Mouse (Mus musculus) neural tube, embryonic 14.5 days (tissue): ENCODE results near the gene Fbxw7. TPM values are rescaled to one million over a fixed set of nuclear protein-coding genes. Genes with fewer than 3 reads are reported as not detected.

Experiments
- ATAC-seq: fragments of 200-750 bp; cut with Nextera tagmentation; 2 replicates; pipeline ENCODE4 v1.8.0; 2017; ENCODE audit warnings: low read depth, mild to moderate bottlenecking, moderate TSS enrichment, moderate library complexity
- H3K27ac ChIP-seq: fragments of 300-500 bp; sonication (generic); 2 replicates; pipeline ENCODE4 v1.5.1; 2014; ENCODE audit warnings: low read depth, mild to moderate bottlenecking, control low read depth, low read length, moderate library complexity, mixed read lengths
- H3K27me3 ChIP-seq: fragments of 300-500 bp; sonication (generic); 2 replicates; pipeline ENCODE4 v1.6.1; 2014; ENCODE audit warnings: low read length; ENCODE audit not compliant: control insufficient read depth, insufficient read depth
- H3K36me3 ChIP-seq: fragments of 300-500 bp; sonication (generic); 2 replicates; pipeline ENCODE4 v1.6.1; 2014; ENCODE audit warnings: low read length, mixed read lengths; ENCODE audit not compliant: control insufficient read depth, insufficient read depth
- H3K4me1 ChIP-seq: fragments of 300-500 bp; sonication (generic); 2 replicates; pipeline ENCODE4 v1.6.1; 2014; ENCODE audit warnings: low read length; ENCODE audit not compliant: control insufficient read depth, insufficient read depth
- H3K4me2 ChIP-seq: fragments of 300-500 bp; sonication (generic); 2 replicates; pipeline ENCODE4 v1.6.1; 2014; ENCODE audit warnings: mild to moderate bottlenecking, low read depth, low read length, control low read depth
- H3K4me3 ChIP-seq: fragments of 300-500 bp; sonication (generic); 2 replicates; pipeline ENCODE4 v1.5.1; 2014; ENCODE audit warnings: low read depth, low read length, control low read depth, mixed read lengths
- H3K9ac ChIP-seq: fragments of 300-500 bp; sonication (generic); replicated peaks from 2 replicates; pipeline ENCODE4 v1.6.1; 2014; ENCODE audit warnings: low read depth, mild to moderate bottlenecking, control low read depth, low read length, mixed read lengths
- H3K9me3 ChIP-seq: fragments of 300-500 bp; sonication (generic); 2 replicates; pipeline ENCODE4 v1.6.1; 2016; ENCODE audit warnings: low read length; ENCODE audit not compliant: control insufficient read depth
- WGBS: fragments of 180-500 bp; shearing (Covaris S2); extraction: QIAGEN DNeasy Blood & Tissue Kit; methylation state at CpG from one replicate; pipeline ENCODE4 v1.1.7; 2014; 5-methylcytosine and 5-hydroxymethylcytosine counted together
- polyA plus RNA-seq: library from polyadenylated mRNA; unstranded; fragments of >200 nt; fragmentation: Nextera tagmentation; extraction: Ambion mirVana; gene quantifications from 2 replicates; pipeline ENCODE4 v1.2.1, GENCODE M21; 2014

The Fbxw7 gene
- polyA plus RNA-seq, 1 experiment from 2014 or later: 62.8 TPM

DNA sequence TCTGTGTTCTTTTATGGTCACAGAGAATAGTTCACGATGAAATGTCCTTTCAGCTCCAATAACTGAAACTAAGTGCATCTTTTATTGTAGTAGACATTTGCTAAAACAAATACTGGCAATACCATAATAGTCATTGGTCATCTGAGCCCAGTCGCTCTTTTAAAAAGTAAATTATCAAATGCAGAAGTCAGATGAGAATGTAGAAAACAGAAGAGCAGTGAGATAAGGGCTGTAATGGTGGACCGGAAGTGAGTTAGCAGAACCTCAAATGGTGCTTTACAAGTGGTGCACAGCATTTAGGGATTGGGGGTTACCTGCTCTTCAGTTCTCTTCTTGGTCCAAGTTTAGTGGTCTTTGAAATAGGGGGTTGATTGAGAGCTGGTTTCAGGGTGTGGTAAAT lies 129.9 kb downstream of the Fbxw7 start:
- Histone ChIP-seq H3K4me2 (no peak overlapping the region), H3K9ac (no peak overlapping the region), H3K36me3 (no peaks in the 10 kb centered on the region), H3K4me3 (no peak overlapping the region), H3K27me3 (no peaks in the 10 kb centered on the region), H3K4me1 (no peaks in the 10 kb centered on the region), H3K27ac (no peak overlapping the region), H3K9me3 (no peaks in the 10 kb centered on the region)
- ATAC-seq: no peak
- WGBS: 95% methylated on average over 3 of the region's 3 CpGs

DNA sequence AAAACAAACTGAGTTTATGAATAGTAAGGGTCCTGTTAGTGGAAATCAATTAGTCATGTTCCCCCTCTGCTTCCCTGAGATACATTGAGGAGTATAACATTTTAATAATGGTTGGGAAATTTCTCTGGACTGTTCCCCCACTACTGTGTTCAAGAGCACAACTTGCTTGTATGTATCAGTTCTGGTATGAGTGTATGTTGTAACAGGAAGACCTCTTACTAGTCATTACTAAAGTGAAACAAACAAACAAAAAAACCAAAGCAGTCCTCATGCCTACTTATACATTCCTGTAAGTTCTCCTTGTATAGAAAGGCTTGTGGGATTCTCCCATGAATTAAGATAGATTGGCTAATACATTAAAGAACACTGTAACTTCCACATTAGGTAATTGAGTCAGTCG lies 131.3 kb downstream of the Fbxw7 start:
- Histone ChIP-seq H3K36me3 (no peaks in the 10 kb centered on the region), H3K4me1 (no peaks in the 10 kb centered on the region; the same call in 1 of the 2 replicates), H3K9me3 (no peaks in the 10 kb centered on the region), H3K27me3 (no peaks in the 10 kb centered on the region), H3K4me2 (no peak overlapping the region), H3K9ac (no peak overlapping the region), H3K4me3 (no peak overlapping the region), H3K27ac (no peak overlapping the region)
- no peak for ATAC-seq
- 86% methylated on average over 1 of the region's 1 CpGs for WGBS

DNA sequence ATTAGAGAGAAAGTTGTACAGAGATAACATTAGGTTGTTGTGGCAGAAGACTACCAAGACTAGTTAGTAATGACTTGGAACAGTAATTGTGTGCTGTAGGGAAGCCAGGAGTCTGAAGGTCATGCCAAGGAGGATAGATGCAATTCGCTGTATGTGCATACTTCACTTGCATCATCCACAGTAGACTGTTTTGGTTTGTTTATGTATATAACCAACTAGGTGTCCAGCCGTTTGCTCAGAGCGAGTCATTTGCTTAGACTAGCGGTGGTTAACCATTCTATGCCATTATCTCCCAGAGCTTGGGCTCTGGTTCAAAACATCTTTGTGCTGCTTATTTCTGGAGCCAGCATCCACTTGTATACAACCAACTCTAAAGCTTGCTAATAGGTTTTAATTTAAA lies 134.3 kb downstream of the Fbxw7 start:
- no peaks in the 10 kb centered on the region for H3K36me3 ChIP-seq
- H3K4me3 ChIP-seq: no peak overlapping the region
- H3K9me3 ChIP-seq: no peaks in the 10 kb centered on the region
- ATAC-seq: no peak
- H3K4me1 ChIP-seq: peaks cover 6% of the 10 kb centered on the region; the same call in 1 of the 2 replicates
- H3K9ac ChIP-seq: no peak overlapping the region
- H3K27ac ChIP-seq: no peak overlapping the region
- H3K27me3 ChIP-seq: no peaks in the 10 kb centered on the region
- no peak overlapping the region for H3K4me2 ChIP-seq
- 92% methylated on average over 4 of the region's 4 CpGs for WGBS

DNA sequence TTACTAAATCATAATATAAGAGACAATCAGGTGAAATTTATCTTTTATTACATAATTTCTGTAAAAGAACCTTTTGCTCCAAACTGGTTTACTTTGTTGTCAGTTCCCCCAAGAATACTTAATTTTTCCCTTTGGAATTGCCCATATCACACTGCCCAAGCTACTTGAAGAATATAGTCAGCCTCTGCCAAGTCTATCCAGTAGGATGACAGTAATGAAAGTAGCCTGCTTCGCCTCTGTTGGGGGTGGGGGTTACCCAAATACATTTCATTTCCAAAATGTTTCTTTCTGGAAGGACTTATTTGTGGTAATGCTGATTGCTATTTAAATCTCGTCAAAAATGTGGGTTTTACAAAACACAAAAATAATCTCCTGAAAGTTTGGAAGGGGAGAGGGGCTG lies 136.6 kb downstream of the Fbxw7 start:
- H3K27me3 ChIP-seq: no peaks in the 10 kb centered on the region
- 22% methylated on average over 2 of the region's 2 CpGs for WGBS
- H3K4me2 ChIP-seq: peak overlapping the region; percentile 62
- H3K4me3 ChIP-seq: peak overlapping the region; percentile 56
- ATAC-seq: peak; percentile 52; the same call in 1 of the 2 replicates
- no peaks in the 10 kb centered on the region for H3K36me3 ChIP-seq
- peak overlapping the region; percentile 55 for H3K9ac ChIP-seq
- peak overlapping the region; percentile 89 for H3K27ac ChIP-seq
- H3K4me1 ChIP-seq: peaks cover 6% of the 10 kb centered on the region; the same call in 1 of the 2 replicates
- no peaks in the 10 kb centered on the region for H3K9me3 ChIP-seq

DNA sequence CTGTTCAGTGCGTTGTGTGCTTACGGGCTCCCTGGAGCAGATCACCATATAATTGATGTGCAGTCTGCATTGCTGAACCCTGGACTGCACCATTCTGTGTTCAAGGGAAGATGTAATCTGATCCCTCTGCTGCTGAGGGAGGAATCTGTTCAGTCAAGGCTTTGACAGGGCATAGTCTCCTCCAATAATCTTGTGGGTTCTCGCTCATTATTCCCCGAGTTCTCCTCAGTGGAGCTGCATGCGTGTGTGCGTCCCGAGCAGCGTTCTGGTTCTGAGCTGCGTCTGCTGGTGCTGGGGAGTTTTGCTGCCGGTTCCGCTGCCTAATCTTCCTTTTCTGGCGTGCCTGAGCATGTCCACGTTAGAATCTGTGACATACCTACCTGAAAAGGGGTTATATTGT lies 137.1 kb downstream of the Fbxw7 start:
- H3K9me3 ChIP-seq: no peaks in the 10 kb centered on the region
- peak overlapping the region; percentile 55 for H3K9ac ChIP-seq
- H3K4me1 ChIP-seq: peaks cover 6% of the 10 kb centered on the region; the same call in 1 of the 2 replicates
- peak overlapping the region; percentile 62 for H3K4me2 ChIP-seq
- no peaks in the 10 kb centered on the region for H3K36me3 ChIP-seq
- peak; percentile 97 for ATAC-seq
- WGBS: 3% methylated on average over 13 of the region's 13 CpGs
- peak overlapping the region; percentile 89 for H3K27ac ChIP-seq
- H3K4me3 ChIP-seq: peak overlapping the region; percentile 56
- no peaks in the 10 kb centered on the region for H3K27me3 ChIP-seq

DNA sequence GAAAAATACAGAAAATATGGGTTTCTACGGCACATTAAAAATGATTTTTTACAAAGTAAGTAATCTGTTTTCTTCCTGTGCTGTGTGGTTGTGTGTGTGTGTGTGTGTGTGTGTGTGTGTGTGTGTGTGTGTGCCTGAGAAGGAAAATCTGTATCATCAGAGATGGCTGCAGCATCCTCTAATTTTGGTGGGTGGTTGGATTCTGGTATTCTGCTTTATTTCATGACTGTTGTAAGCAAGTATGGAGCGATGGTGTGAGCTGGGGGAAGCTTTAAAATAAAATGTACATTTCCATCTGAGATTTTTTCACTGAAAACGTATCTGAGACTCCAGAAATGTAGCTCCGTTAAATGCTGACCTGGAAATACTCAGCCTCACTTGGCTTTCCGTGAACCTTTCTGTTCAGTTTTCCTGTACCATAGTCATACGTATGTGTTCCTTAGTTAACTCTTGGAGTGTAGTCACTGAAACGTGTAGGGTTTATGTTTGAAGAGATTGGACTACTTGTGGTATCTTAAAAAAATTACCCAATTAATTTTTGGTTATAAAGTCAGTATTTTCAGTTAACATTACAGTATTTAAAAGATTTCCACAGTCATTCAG lies 137.6 kb downstream of the Fbxw7 start:
- peak; percentile 44; the same call in 1 of the 2 replicates for ATAC-seq
- no peaks in the 10 kb centered on the region for H3K36me3 ChIP-seq
- H3K4me1 ChIP-seq: peaks cover 6% of the 10 kb centered on the region; the same call in 1 of the 2 replicates
- H3K27me3 ChIP-seq: no peaks in the 10 kb centered on the region
- H3K4me3 ChIP-seq: peak overlapping the region; percentile 56
- H3K9me3 ChIP-seq: no peaks in the 10 kb centered on the region
- peak overlapping the region; percentile 55 for H3K9ac ChIP-seq
- H3K27ac ChIP-seq: peak overlapping the region; percentile 89
- 52% methylated on average over 7 of the region's 7 CpGs for WGBS
- H3K4me2 ChIP-seq: peak overlapping the region; percentile 62

DNA sequence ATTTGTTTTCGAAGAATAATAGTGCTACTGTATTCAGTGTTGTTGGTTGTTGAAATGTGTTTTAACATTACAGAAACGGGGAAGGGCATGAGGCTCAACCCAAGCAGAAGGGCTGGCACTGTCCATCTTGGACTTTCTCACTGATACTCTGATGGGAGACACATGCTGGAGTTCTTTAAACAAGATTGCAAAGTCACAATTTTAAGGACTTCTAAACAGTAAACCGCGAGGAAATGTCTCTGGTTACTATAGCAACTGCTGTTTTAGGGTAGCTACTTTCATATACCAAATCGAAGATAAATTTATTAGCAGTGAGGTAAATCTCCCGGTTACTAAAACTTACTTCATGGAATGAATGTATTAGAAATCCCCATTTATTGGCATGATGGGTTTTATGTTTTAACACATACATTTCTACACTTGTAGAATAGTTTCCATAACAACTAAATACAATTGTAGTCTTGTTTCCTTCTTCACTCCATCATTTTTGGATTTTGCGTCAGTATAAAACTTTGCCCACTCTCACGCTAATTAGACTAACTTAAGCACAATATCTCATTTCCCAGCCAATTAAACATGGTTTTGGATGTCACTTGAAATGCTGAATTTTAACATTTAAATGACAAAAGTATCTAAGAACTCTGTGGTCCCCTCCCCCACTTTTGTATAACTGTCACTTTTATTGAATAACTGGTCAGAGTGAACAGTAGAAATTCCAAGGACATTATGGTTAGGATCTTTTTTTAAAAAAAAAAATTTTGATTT lies 140.1 kb downstream of the Fbxw7 start:
- H3K27ac ChIP-seq: no peak overlapping the region
- no peak overlapping the region for H3K4me3 ChIP-seq
- peaks cover 6% of the 10 kb centered on the region; the same call in 1 of the 2 replicates for H3K4me1 ChIP-seq
- no peaks in the 10 kb centered on the region for H3K9me3 ChIP-seq
- no peak overlapping the region for H3K9ac ChIP-seq
- ATAC-seq: no peak
- no peak overlapping the region; the same call in 1 of the 2 replicates for H3K4me2 ChIP-seq
- WGBS: 61% methylated on average over 8 of the region's 8 CpGs
- H3K36me3 ChIP-seq: no peaks in the 10 kb centered on the region
- no peaks in the 10 kb centered on the region for H3K27me3 ChIP-seq

DNA sequence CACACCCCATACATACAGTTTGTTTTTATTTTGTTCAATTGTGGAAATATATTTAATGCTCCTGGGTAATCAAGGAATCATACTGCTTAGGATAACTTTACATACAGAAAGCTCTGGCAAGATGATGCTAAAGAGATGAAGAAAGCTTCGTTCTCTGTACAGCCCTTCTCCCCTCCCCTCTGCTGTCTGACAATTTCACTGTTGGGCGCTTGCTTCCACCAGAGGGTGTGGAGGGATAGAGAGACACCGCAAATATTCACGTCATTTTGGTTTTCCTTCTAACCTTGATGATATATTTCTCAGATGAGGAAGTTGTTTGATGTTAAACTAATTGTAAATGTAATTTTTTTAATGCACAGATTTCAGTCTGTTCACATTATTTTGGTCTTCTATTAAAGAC lies 140.8 kb downstream of the Fbxw7 start:
- H3K27ac ChIP-seq: no peak overlapping the region
- no peaks in the 10 kb centered on the region for H3K36me3 ChIP-seq
- ATAC-seq: no peak
- no peak overlapping the region for H3K9ac ChIP-seq
- no peaks in the 10 kb centered on the region for H3K9me3 ChIP-seq
- no peaks in the 10 kb centered on the region for H3K27me3 ChIP-seq
- H3K4me1 ChIP-seq: peaks cover 6% of the 10 kb centered on the region; the same call in 1 of the 2 replicates
- no peak overlapping the region for H3K4me2 ChIP-seq
- 60% methylated on average over 4 of the region's 4 CpGs for WGBS
- no peak overlapping the region for H3K4me3 ChIP-seq

DNA sequence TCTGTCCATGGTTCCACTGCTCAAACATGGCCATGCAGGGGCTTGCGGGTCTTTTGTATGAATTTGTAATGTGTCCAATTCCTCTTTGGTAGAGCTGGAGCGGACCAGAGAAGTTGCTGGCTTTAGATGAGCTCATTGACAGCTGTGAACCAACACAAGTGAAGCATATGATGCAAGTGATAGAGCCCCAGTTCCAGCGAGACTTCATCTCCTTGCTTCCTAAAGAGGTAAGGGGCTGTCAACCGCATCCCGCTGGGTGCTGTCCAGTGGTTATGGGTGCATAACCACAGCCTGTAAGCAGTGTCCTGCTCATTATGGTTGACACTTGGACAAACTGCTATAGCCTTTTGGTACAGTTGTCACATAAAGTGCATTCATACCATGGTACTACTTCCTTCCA lies 150.1 kb downstream of the Fbxw7 start:
- H3K4me2 ChIP-seq: no peak overlapping the region
- no peak overlapping the region for H3K4me3 ChIP-seq
- peaks cover 9% of the 10 kb centered on the region; the same call in 1 of the 2 replicates for H3K36me3 ChIP-seq
- H3K9me3 ChIP-seq: no peaks in the 10 kb centered on the region
- 95% methylated on average over 5 of the region's 5 CpGs for WGBS
- no peak for ATAC-seq
- no peak overlapping the region for H3K9ac ChIP-seq
- no peak overlapping the region for H3K27ac ChIP-seq
- H3K27me3 ChIP-seq: no peaks in the 10 kb centered on the region
- H3K4me1 ChIP-seq: no peaks in the 10 kb centered on the region
